Comparison of ENCODE assay signal across 10 mouse cellular contexts in the genomic region with DNA sequence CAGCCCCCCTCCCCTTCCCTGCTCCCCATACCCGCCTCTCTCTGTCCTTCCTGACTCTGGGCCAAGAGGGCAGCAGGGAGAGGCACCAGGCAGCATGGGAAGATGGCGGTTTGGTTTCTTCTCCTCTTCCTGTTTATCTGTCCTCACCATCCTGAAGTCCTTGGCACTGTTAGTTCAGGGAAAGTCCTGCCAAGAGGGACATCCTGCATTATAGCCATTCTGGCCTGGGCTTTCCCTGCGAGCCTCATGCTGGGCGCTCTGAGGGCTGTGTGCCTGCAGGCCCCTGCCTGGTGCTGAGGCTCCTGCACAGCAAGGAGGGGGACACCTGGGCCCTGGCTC. TPM values are rescaled to one million over a fixed set of nuclear protein-coding genes. Genes with fewer than 3 reads are reported as not detected.
A peak's percentile ranks its signal among the peaks of the same experiment; 100 is the strongest.
DNase-seq lines count a peak whose midpoint lies in the region; ATAC-seq and TF ChIP-seq lines count a peak whose summit lies in the region.
"Had no signal": no experiment of that assay in that cellular context is flagged by ENCODE, and none has a peak within 500 bp of the region (broad histone marks: within the 10 kb centered on the region; RNA-seq: fewer than 3 reads in every experiment).

No protein-coding gene starts in this region.

- H3K9me3 ChIP-seq in forebrain, embryonic 12.5 days, result no peaks in the 10 kb centered on the region

- H3K27ac ChIP-seq in gastrocnemius, adult 2 months, result peak overlapping the region; percentile 78
- H3K27ac ChIP-seq in forebrain, embryonic 12.5 days, result no peak overlapping the region

- WGBS in forebrain, embryonic 12.5 days, result 74% methylated on average over 4 of the region's 4 CpGs

- no peak for ATAC-seq in forebrain, embryonic 12.5 days (ENCODE audit: low FRiP score)

- no peak for DNase-seq in gastrocnemius, adult 2 months
- no peak for DNase-seq in gastrocnemius, postnatal 4 days (ENCODE audit: low spot score in 2 of 2)
- DNase-seq in kidney, postnatal 10 days, result peak; percentile 34
- no peak for DNase-seq in kidney, postnatal 14 days
- peak; percentile 85 for DNase-seq in cerebellum, adult 9-11 months
- DNase-seq in lung, postnatal 10 days, result peak; percentile 84
- no peak for DNase-seq in ovary, adult 18-20 months (ENCODE audit: low spot score)

- H3K4me2 ChIP-seq in forebrain, embryonic 12.5 days, result no peak overlapping the region

- no peak for TF ChIP-seq CTCF in gastrocnemius, adult 2 months (IDR thresholded peaks at IDR 0.05)

- H3K4me3 ChIP-seq in gastrocnemius, adult 2 months, result no peak overlapping the region
- H3K4me3 ChIP-seq in forebrain, embryonic 12.5 days (replicated peaks), result no peak overlapping the region

- H3K36me3 ChIP-seq in forebrain, embryonic 12.5 days (replicated peaks), result no peaks in the 10 kb centered on the region

- intact Hi-C loops in gastrocnemius, adult 2 months (cut with DNase I), result no loop called here

- H3K4me1 ChIP-seq in forebrain, embryonic 12.5 days, result 0 out of 2 replicates have a peak, but pooled peaks cover 5% of the 10 kb centered on the region

- no peak overlapping the region for H3K9ac ChIP-seq in forebrain, embryonic 12.5 days

- no peaks in the 10 kb centered on the region for H3K27me3 ChIP-seq in forebrain, embryonic 12.5 days

RNA-seq across cellular contexts. Expression of a gene that starts 10.8 kb away (rescaled TPM):
- 1 to 10 TPM; 4.0 to 7.2 TPM for total RNA-seq in gastrocnemius, adult 2 months (2021)
- total RNA-seq in gastrocnemius, postnatal 4 days (2021), result 10 to 100 TPM; 32.1 to 35.9 TPM
- 20.7 and 22.9 TPM in 2 replicates for polyA plus RNA-seq in forebrain, embryonic 12.5 days (2016; fragmentation: Nextera tagmentation; extraction: Ambion mirVana)
- total RNA-seq: megakaryocyte-erythroid progenitor cell, adult 5-6 weeks had no signal

RNA-seq across cellular contexts. Expression of a gene that starts 45.2 kb away (rescaled TPM):
- total RNA-seq in gastrocnemius, adult 2 months (2021), result under 1 TPM in 1 of 2 experiments, not detected in 1; 0.15 TPM
- total RNA-seq in gastrocnemius, postnatal 4 days (2021), result under 1 TPM in 1 of 2 experiments, not detected in 1; 0.25 TPM
- polyA plus RNA-seq in forebrain, embryonic 12.5 days (2016; fragmentation: Nextera tagmentation; extraction: Ambion mirVana), result 0.15 TPM in 1 of 2 replicates, not detected in the other
- total RNA-seq: megakaryocyte-erythroid progenitor cell, adult 5-6 weeks had no signal
- polyA plus RNA-seq: limb, embryonic 11.5 days had no signal

Comparison
In these comparisons a context has a peak if more than half of its experiments do, and no peak if none do; other contexts are left out.
1. DNase-seq: peak in kidney, postnatal 10 days (single experiment), cerebellum, adult 9-11 months (single experiment) and lung, postnatal 10 days (single experiment); none in gastrocnemius, adult 2 months (single experiment), gastrocnemius, postnatal 4 days (0 of 2), kidney, postnatal 14 days (single experiment) and ovary, adult 18-20 months (single experiment).
2. RNA of a gene that starts 10.8 kb away (total RNA-seq): 32.1 to 35.9 TPM in gastrocnemius, postnatal 4 days; 4.0 to 7.2 TPM in gastrocnemius, adult 2 months; every median in the first group is over 4 times any median in the second.